Mouse (Mus musculus) liver, embryonic 16.5 days (tissue): Measurements from ENCODE around the gene Nphp1. TPM values are rescaled to one million over a fixed set of nuclear protein-coding genes. Genes with fewer than 3 reads are reported as not detected.

Experiments
- ATAC-seq: fragments of 200-750 bp; cut with Nextera tagmentation; 2 replicates; pipeline ENCODE4 v1.8.0; 2017; ENCODE audit warnings: low read depth, mild to moderate bottlenecking, moderate number of reproducible peaks, moderate library complexity
- H3K27ac ChIP-seq: fragments of 300-500 bp; sonication (generic); 2 replicates; pipeline ENCODE4 v1.5.1; 2014; ENCODE audit warnings: mild to moderate bottlenecking, low read length
- H3K27me3 ChIP-seq: fragments of 300-500 bp; sonication (generic); 2 replicates; pipeline ENCODE4 v1.6.1; 2014; ENCODE audit warnings: low read depth, low read length, mixed read lengths; ENCODE audit not compliant: control insufficient read depth, insufficient read depth
- H3K36me3 ChIP-seq: fragments of 300-500 bp; sonication (generic); 2 replicates; pipeline ENCODE4 v1.6.1; 2014; ENCODE audit warnings: mild to moderate bottlenecking; ENCODE audit not compliant: control insufficient read depth, insufficient read depth
- H3K4me1 ChIP-seq: fragments of 300-500 bp; sonication (generic); 2 replicates; pipeline ENCODE4 v1.6.1; 2014; ENCODE audit warnings: low read depth, low read length, mixed read lengths; ENCODE audit not compliant: control insufficient read depth
- H3K4me2 ChIP-seq: fragments of 300-500 bp; sonication (generic); 2 replicates; pipeline ENCODE4 v1.6.1; 2014; ENCODE audit warnings: low read depth, low read length, mixed read lengths
- H3K4me3 ChIP-seq: fragments of 300-500 bp; sonication (generic); 2 replicates; pipeline ENCODE4 v1.5.1; 2014; ENCODE audit warnings: low read depth, mild to moderate bottlenecking, low read length
- H3K9ac ChIP-seq: fragments of 300-500 bp; sonication (generic); 2 replicates; pipeline ENCODE4 v1.6.1; 2014; ENCODE audit warnings: low read depth, low read length
- H3K9me3 ChIP-seq: fragments of 300-500 bp; sonication (generic); replicated peaks from 2 replicates; pipeline ENCODE4 v1.6.1; 2016; ENCODE audit warnings: low read length; ENCODE audit not compliant: control insufficient read depth
- WGBS: fragments of 180-500 bp; shearing (Covaris S2); extraction: QIAGEN DNeasy Blood & Tissue Kit; methylation state at CpG from one replicate; pipeline ENCODE4 v1.1.7; 2014; ENCODE audit not compliant: insufficient replicate concordance; 5-methylcytosine and 5-hydroxymethylcytosine counted together
- polyA plus RNA-seq: library from polyadenylated mRNA; unstranded; fragments of >200 nt; fragmentation: Nextera tagmentation; extraction: Ambion mirVana; gene quantifications from 2 replicates; pipeline ENCODE4 v1.2.1, GENCODE M21; 2015

Gene Nphp1
- polyA plus RNA-seq, 1 experiment from 2014 or later: 3.0 TPM

GRCm38 (mm10) chr2:127735512-127736145 is 53.1 kb downstream of the Nphp1 start:
- Histone ChIP-seq H3K9me3 (no peaks in the 10 kb centered on the region), H3K27ac (no peak overlapping the region), H3K4me1 (no peaks in the 10 kb centered on the region), H3K4me3 (no peak overlapping the region), H3K9ac (no peak overlapping the region), H3K36me3 (no peaks in the 10 kb centered on the region), H3K4me2 (no peak overlapping the region), H3K27me3 (no peaks in the 10 kb centered on the region; the same call in 1 of the 2 replicates)
- WGBS: 68% methylated on average over 9 of the region's 9 CpGs
- no peak for ATAC-seq

GRCm38 (mm10) chr2:127734889-127735288 is 53.8 kb downstream of the Nphp1 start:
- no peak overlapping the region for H3K9ac ChIP-seq
- H3K9me3 ChIP-seq: no peaks in the 10 kb centered on the region
- no peak for ATAC-seq

DNA sequence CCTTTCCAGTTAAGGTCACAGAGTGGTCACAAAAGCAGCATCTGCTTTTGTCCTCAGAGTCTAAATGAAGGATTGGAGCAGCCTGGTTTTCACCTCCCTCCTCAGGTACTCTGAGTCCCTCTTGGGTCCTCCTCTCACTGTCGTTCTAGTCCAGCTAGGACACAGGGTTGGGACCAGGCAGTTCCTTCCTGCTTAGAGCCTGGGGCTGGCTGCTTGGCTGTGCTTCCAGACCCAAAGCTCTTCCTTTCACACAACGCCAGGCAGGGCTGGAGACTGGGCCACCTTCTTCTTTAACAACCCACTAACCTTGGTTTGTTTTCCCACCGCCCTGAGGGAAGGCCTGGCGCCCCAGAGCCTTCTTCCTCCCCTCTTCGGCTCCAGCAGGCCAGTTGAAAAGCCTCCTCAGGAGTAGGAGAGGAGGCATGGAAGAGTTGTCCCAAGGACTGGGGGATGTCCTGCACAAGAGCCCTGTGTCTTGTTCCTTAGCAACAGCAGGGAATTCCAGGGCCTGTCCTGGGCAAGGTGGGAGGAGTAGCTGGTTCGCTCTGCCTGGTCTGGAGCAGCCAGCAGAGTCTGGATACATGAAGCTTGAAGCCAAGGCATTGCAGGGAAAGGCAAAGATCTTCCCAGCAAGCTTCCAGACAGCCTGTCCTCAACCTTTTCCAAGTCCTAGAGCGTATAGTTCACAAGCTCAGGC is 58.2 kb downstream of the Nphp1 start:
- H3K36me3 ChIP-seq: no peaks in the 10 kb centered on the region
- no peak for ATAC-seq
- no peak overlapping the region for H3K4me3 ChIP-seq
- H3K27me3 ChIP-seq: peaks cover 19% of the 10 kb centered on the region
- no peaks in the 10 kb centered on the region for H3K4me1 ChIP-seq
- H3K4me2 ChIP-seq: no peak overlapping the region
- 57% methylated on average over 7 of the region's 7 CpGs for WGBS
- H3K9me3 ChIP-seq: no peaks in the 10 kb centered on the region
- no peak overlapping the region for H3K27ac ChIP-seq
- no peak overlapping the region for H3K9ac ChIP-seq

More at GRCm38 (mm10) chr2:127734889-127735288, 53.8 kb downstream of the Nphp1 start:
- no peaks in the 10 kb centered on the region for H3K4me1 ChIP-seq
- H3K4me2 ChIP-seq: no peak overlapping the region
- WGBS: 56% methylated on average over 5 of the region's 5 CpGs
- H3K27me3 ChIP-seq: peaks cover 5% of the 10 kb centered on the region
- no peak overlapping the region for H3K4me3 ChIP-seq
- H3K27ac ChIP-seq: no peak overlapping the region
- no peaks in the 10 kb centered on the region for H3K36me3 ChIP-seq

- no peak for ATAC-seq
- Histone ChIP-seq H3K9ac (no peak within 1 kb of the TSS), H3K27me3 (peaks cover 19% of the 10 kb centered on the region)
These were observed 59.0 kb downstream of the Nphp1 start, which contains the start of gene Mall for GRCm38 (mm10) chr2:127729671-127730070. TSS of gene Mall (minus strand) at chr2:127729932.

GRCm38 (mm10) chr2:127728661-127729450 is 59.8 kb downstream of the Nphp1 start:
- no peak for ATAC-seq
- Histone ChIP-seq H3K9ac (no peak overlapping the region), H3K27me3 (peaks cover 19% of the 10 kb centered on the region), H3K36me3 (no peaks in the 10 kb centered on the region), H3K4me2 (no peak overlapping the region), H3K4me1 (no peaks in the 10 kb centered on the region), H3K27ac (no peak overlapping the region), H3K9me3 (no peaks in the 10 kb centered on the region), H3K4me3 (no peak overlapping the region)
- WGBS: 35% methylated on average over 15 of the region's 15 CpGs

More at GRCm38 (mm10) chr2:127729671-127730070, 59.0 kb downstream of the Nphp1 start, which contains the start of gene Mall:
- Histone ChIP-seq H3K27ac (no peak within 1 kb of the TSS), H3K36me3 (no peaks in the 10 kb centered on the region), H3K4me3 (no peak within 1 kb of the TSS), H3K4me1 (no peaks in the 10 kb centered on the region), H3K9me3 (no peaks in the 10 kb centered on the region), H3K4me2 (0 out of 2 replicates have a peak within 1 kb of the TSS, but pooled peaks have one; percentile 13)
- WGBS: 2% methylated on average over 26 of the region's 26 CpGs

DNA sequence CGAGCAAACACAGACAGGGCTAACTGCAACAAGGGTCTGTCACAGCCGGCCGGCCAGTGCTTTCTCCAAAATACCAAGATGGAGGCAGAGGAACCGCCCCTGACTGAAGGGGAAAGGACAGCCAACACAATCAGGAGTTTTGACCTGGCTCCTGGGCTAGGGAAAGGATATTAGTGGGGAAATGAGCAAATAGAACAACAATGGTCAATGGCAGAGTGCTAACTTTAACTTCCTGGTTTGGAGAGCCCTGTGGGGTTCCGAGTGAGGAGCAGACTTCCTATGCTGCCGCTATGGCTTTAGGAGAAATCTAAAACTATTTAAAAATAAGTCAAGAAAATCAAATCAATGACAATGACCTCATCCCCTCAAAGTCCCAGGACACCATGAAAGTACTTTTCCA is 60.6 kb downstream of the Nphp1 start:
- no peaks in the 10 kb centered on the region for H3K9me3 ChIP-seq
- H3K4me3 ChIP-seq: no peak overlapping the region
- H3K9ac ChIP-seq: no peak overlapping the region
- no peak for ATAC-seq
- H3K27me3 ChIP-seq: peaks cover 19% of the 10 kb centered on the region
- WGBS: 40% methylated on average over 6 of the region's 6 CpGs
- H3K36me3 ChIP-seq: no peaks in the 10 kb centered on the region
- no peak overlapping the region for H3K4me2 ChIP-seq
- H3K27ac ChIP-seq: no peak overlapping the region
- no peaks in the 10 kb centered on the region for H3K4me1 ChIP-seq

- Histone ChIP-seq H3K27ac (no peak overlapping the region), H3K27me3 (no peaks in the 10 kb centered on the region), H3K4me1 (no peaks in the 10 kb centered on the region), H3K9ac (no peak overlapping the region), H3K4me3 (no peak overlapping the region), H3K4me2 (no peak overlapping the region), H3K9me3 (no peaks in the 10 kb centered on the region), H3K36me3 (no peaks in the 10 kb centered on the region)
- 24% methylated on average over 4 of the region's 4 CpGs for WGBS
- ATAC-seq: no peak
These were observed 65.5 kb downstream of the Nphp1 start for GRCm38 (mm10) chr2:127723193-127723592.

GRCm38 (mm10) chr2:127722176-127722892 is 66.4 kb downstream of the Nphp1 start:
- H3K27ac ChIP-seq: 0 out of 2 replicates have a peak overlapping the region, but pooled peaks have one; percentile 17
- ATAC-seq: peak; percentile 41
- no peaks in the 10 kb centered on the region for H3K27me3 ChIP-seq
- H3K4me3 ChIP-seq: no peak overlapping the region
- 17% methylated on average over 7 of the region's 7 CpGs for WGBS
- H3K4me1 ChIP-seq: no peaks in the 10 kb centered on the region
- no peak overlapping the region for H3K9ac ChIP-seq
- H3K9me3 ChIP-seq: no peaks in the 10 kb centered on the region
- no peaks in the 10 kb centered on the region for H3K36me3 ChIP-seq
- no peak overlapping the region for H3K4me2 ChIP-seq
